Mouse (Mus musculus): ENCODE data around the gene Ikbkg.
"Not testable (repeated sequence)": the region's sequence is repeated elsewhere in the genome, so short reads cannot be mapped to it uniquely, and the experiment has no call there.

The Ikbkg gene

GRCm38 (mm10) chrX:74451157-74451912 is 58.2 kb downstream of the Ikbkg start:
- DNase-seq = no peak

- no peak for DNase-seq
These were observed 59.7 kb downstream of the Ikbkg start for GRCm38 (mm10) chrX:74452773-74453172.

GRCm38 (mm10) chrX:74481349-74481885 is 88.3 kb downstream of the Ikbkg start, which contains the start of gene Gm6880:
Gene Gm6880, minus strand, starts transcription at chrX:74481399.
- not testable (repeated sequence) for DNase-seq

- DNase-seq = no peak
These were observed 104.0 kb downstream of the Ikbkg start for GRCm38 (mm10) chrX:74497131-74497530.
